In the genomic region with DNA sequence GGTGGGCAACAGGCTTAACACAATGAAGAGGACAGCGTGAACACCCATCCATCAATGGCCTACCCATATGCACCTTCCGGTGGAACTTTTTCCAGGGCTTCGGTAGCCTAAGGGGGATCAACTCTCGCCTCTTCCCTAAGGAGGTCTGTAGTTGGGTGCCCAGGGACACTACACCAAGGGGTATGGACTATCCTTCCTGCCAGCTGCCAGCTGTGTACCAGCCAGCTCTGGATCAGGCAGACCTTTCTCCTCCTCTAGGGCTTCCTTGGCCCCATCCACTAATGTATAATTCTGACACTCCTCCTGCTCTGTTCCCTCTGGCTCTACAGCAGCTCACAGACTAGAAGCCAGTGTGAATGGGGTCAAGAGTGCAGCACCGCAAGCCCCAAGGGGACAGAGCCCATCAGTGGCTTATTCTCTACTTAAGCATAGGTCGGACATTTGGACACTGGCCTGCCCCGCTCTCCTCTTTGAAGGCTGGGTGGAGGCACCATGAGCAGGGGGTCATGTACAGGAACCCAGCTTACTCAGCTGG, we compare ENCODE assay signal across 9 mouse cellular contexts. TPM values are rescaled to one million over a fixed set of nuclear protein-coding genes. Genes with fewer than 3 reads are reported as not detected.
DNase-seq lines count a peak whose midpoint lies in the region; ATAC-seq lines count a peak whose summit lies in the region.
"Had no signal": no experiment of that assay in that cellular context is flagged by ENCODE, and none has a peak within 500 bp of the region (broad histone marks: within the 10 kb centered on the region; RNA-seq: fewer than 3 reads in every experiment).

No protein-coding gene starts in this region.

- H3K4me3 ChIP-seq in heart, embryonic 12.5 days, result peak overlapping the region; percentile 51
- H3K4me3 ChIP-seq in hindbrain, embryonic 12.5 days, result peak overlapping the region; percentile 31
- no peak overlapping the region for H3K4me3 ChIP-seq in midbrain, embryonic 13.5 days (replicated peaks)

- H3K27ac ChIP-seq in heart, embryonic 12.5 days (ENCODE audit: poor library complexity, severe bottlenecking), result peak overlapping the region; percentile 94
- H3K27ac ChIP-seq in hindbrain, embryonic 12.5 days, result peak overlapping the region; percentile 86
- H3K27ac ChIP-seq in midbrain, embryonic 13.5 days, result peak overlapping the region; percentile 61; the same call in 1 of the 2 replicates

- H3K27me3 ChIP-seq in heart, embryonic 12.5 days (replicated peaks), result no peaks in the 10 kb centered on the region
- no peaks in the 10 kb centered on the region for H3K27me3 ChIP-seq in hindbrain, embryonic 12.5 days
- no peaks in the 10 kb centered on the region for H3K27me3 ChIP-seq in midbrain, embryonic 13.5 days

- peak overlapping the region; percentile 75 for H3K9ac ChIP-seq in heart, embryonic 12.5 days
- H3K9ac ChIP-seq in hindbrain, embryonic 12.5 days, result peak overlapping the region; percentile 55
- no peak overlapping the region for H3K9ac ChIP-seq in midbrain, embryonic 13.5 days (replicated peaks)

- DNase-seq in heart, postnatal 4 days, result no peak
- DNase-seq in adipocyte (ENCODE audit: low spot score), result peak; percentile 80
- no peak for DNase-seq in left cerebral cortex, postnatal 25 days (ENCODE audit: low spot score in 2 of 2)
- DNase-seq in cerebellum, adult 18-20 months, result no peak
- no peak for DNase-seq in layer of hippocampus, adult 9-11 months

- intact Hi-C loops in left cerebral cortex, postnatal 25 days (cut with DNase I), result no loop called here

- H3K9me3 ChIP-seq in heart, embryonic 12.5 days (replicated peaks), result no peaks in the 10 kb centered on the region
- no peaks in the 10 kb centered on the region for H3K9me3 ChIP-seq in hindbrain, embryonic 12.5 days (replicated peaks)
- H3K9me3 ChIP-seq in midbrain, embryonic 13.5 days, result no peaks in the 10 kb centered on the region
- H3K9me3 ChIP-seq: G1E had no signal

- H3K4me2 ChIP-seq in heart, embryonic 12.5 days, result peak overlapping the region; percentile 74
- peak overlapping the region; percentile 46 for H3K4me2 ChIP-seq in hindbrain, embryonic 12.5 days (replicated peaks)
- 0 out of 2 replicates have a peak overlapping the region, but pooled peaks have one; percentile 9 for H3K4me2 ChIP-seq in midbrain, embryonic 13.5 days (replicated peaks)

- peaks cover 85% of the 10 kb centered on the region for H3K4me1 ChIP-seq in heart, embryonic 12.5 days (replicated peaks)
- peaks cover 37% of the 10 kb centered on the region for H3K4me1 ChIP-seq in hindbrain, embryonic 12.5 days
- peaks cover 32% of the 10 kb centered on the region for H3K4me1 ChIP-seq in midbrain, embryonic 13.5 days (replicated peaks)

- peaks cover 26% of the 10 kb centered on the region for H3K36me3 ChIP-seq in heart, embryonic 12.5 days
- peaks cover 5% of the 10 kb centered on the region; the same call in 1 of the 2 replicates for H3K36me3 ChIP-seq in hindbrain, embryonic 12.5 days
- no peaks in the 10 kb centered on the region for H3K36me3 ChIP-seq in midbrain, embryonic 13.5 days
- H3K36me3 ChIP-seq: G1E had no signal

- 65% methylated on average over 7 of the region's 7 CpGs for WGBS in heart, embryonic 12.5 days
- WGBS in hindbrain, embryonic 12.5 days, result 56% methylated on average over 7 of the region's 7 CpGs
- WGBS in midbrain, embryonic 13.5 days, result 91% methylated on average over 7 of the region's 7 CpGs

- no peak for ATAC-seq in heart, embryonic 12.5 days (ENCODE audit: insufficient number of reproducible peaks, low FRiP score)
- no peak for ATAC-seq in hindbrain, embryonic 12.5 days (ENCODE audit: low FRiP score)
- ATAC-seq in midbrain, embryonic 13.5 days, result no peak

RNA-seq across cellular contexts. Expression of a gene that starts 1.0 kb away (rescaled TPM):
- 179 and 187 TPM in 2 replicates for polyA plus RNA-seq in heart, embryonic 12.5 days (2016; fragmentation: Nextera tagmentation; extraction: Ambion mirVana)
- total RNA-seq in heart, postnatal 4 days (2021), result 10 to 100 TPM; 83.4 to 93.2 TPM
- 121 and 122 TPM in 2 replicates for polyA plus RNA-seq in hindbrain, embryonic 12.5 days (2016; fragmentation: Nextera tagmentation; extraction: Ambion mirVana)
- polyA plus RNA-seq in midbrain, embryonic 13.5 days (2015; fragmentation: Nextera tagmentation; extraction: Ambion mirVana), result 14.1 and 16.6 TPM in 2 replicates
- 1 to 10 TPM; 2.1 to 2.3 TPM for total RNA-seq in left cerebral cortex, postnatal 25 days (2021)

RNA-seq across cellular contexts. Expression of a gene that starts 6.6 kb away (rescaled TPM):
- 386 and 388 TPM in 2 replicates for polyA plus RNA-seq in heart, embryonic 12.5 days (2016; fragmentation: Nextera tagmentation; extraction: Ambion mirVana)
- 100 to 1,000 TPM; 170 TPM for total RNA-seq in heart, postnatal 4 days (2021)
- 256 and 303 TPM in 2 replicates for polyA plus RNA-seq in hindbrain, embryonic 12.5 days (2016; fragmentation: Nextera tagmentation; extraction: Ambion mirVana)
- polyA plus RNA-seq in midbrain, embryonic 13.5 days (2015; fragmentation: Nextera tagmentation; extraction: Ambion mirVana), result 270 and 306 TPM in 2 replicates
- 100 to 1,000 TPM in 1 of 2 experiments, 10 to 100 TPM in 1; 98.1 to 103 TPM for total RNA-seq in left cerebral cortex, postnatal 25 days (2021)

RNA-seq across cellular contexts. Expression of a gene that starts 7.1 kb away (rescaled TPM):
- 6.5 and 8.1 TPM in 2 replicates for polyA plus RNA-seq in heart, embryonic 12.5 days (2016; fragmentation: Nextera tagmentation; extraction: Ambion mirVana)
- 1 to 10 TPM; 6.4 to 9.2 TPM for total RNA-seq in heart, postnatal 4 days (2021)
- polyA plus RNA-seq in hindbrain, embryonic 12.5 days (2016; fragmentation: Nextera tagmentation; extraction: Ambion mirVana), result 5.6 and 7.1 TPM in 2 replicates
- polyA plus RNA-seq in midbrain, embryonic 13.5 days (2015; fragmentation: Nextera tagmentation; extraction: Ambion mirVana), result 5.6 and 6.8 TPM in 2 replicates
- 10 to 100 TPM; 15.1 to 15.9 TPM for total RNA-seq in left cerebral cortex, postnatal 25 days (2021)

RNA-seq across cellular contexts. Expression of a gene that starts 25.7 kb away (rescaled TPM):
- polyA plus RNA-seq in heart, embryonic 12.5 days (2016; fragmentation: Nextera tagmentation; extraction: Ambion mirVana), result 12.5 and 14.4 TPM in 2 replicates
- 10 to 100 TPM; 11.8 to 12.7 TPM for total RNA-seq in heart, postnatal 4 days (2021)
- polyA plus RNA-seq in hindbrain, embryonic 12.5 days (2016; fragmentation: Nextera tagmentation; extraction: Ambion mirVana), result 32.4 and 36.9 TPM in 2 replicates
- polyA plus RNA-seq in midbrain, embryonic 13.5 days (2015; fragmentation: Nextera tagmentation; extraction: Ambion mirVana), result 23.3 and 29.2 TPM in 2 replicates
- 10 to 100 TPM; 14.3 to 17.8 TPM for total RNA-seq in left cerebral cortex, postnatal 25 days (2021)

RNA-seq across cellular contexts. Expression of a gene that starts 31.2 kb away (rescaled TPM):
- 4.9 and 5.2 TPM in 2 replicates for polyA plus RNA-seq in heart, embryonic 12.5 days (2016; fragmentation: Nextera tagmentation; extraction: Ambion mirVana)
- under 1 TPM; 0.67 to 0.77 TPM for total RNA-seq in heart, postnatal 4 days (2021)
- polyA plus RNA-seq in hindbrain, embryonic 12.5 days (2016; fragmentation: Nextera tagmentation; extraction: Ambion mirVana), result 12.4 and 14.2 TPM in 2 replicates
- 23.0 TPM in 2 replicates for polyA plus RNA-seq in midbrain, embryonic 13.5 days (2015; fragmentation: Nextera tagmentation; extraction: Ambion mirVana)
- 10 to 100 TPM; 24.8 to 27.7 TPM for total RNA-seq in left cerebral cortex, postnatal 25 days (2021)
- polyA plus RNA-seq: G1E had no signal

Comparison
In these comparisons a context has a peak if more than half of its experiments do, and no peak if none do; other contexts are left out.
1. H3K4me2 ChIP-seq: peak in every context shown above with its lines; median percentile 74 in heart, embryonic 12.5 days; 46 in hindbrain, embryonic 12.5 days; 9 in midbrain, embryonic 13.5 days.